Mouse (Mus musculus) cerebellum, postnatal 14 days (tissue): ENCODE measurements around the gene Enkd1.

Source experiments
- DNase-seq, 2 experiments: peaks; one replicate each; pipeline ENCODE4 v3.0.0; 2021; ENCODE audit warnings: mixed read lengths in 2 of 2

The Enkd1 gene

DNA sequence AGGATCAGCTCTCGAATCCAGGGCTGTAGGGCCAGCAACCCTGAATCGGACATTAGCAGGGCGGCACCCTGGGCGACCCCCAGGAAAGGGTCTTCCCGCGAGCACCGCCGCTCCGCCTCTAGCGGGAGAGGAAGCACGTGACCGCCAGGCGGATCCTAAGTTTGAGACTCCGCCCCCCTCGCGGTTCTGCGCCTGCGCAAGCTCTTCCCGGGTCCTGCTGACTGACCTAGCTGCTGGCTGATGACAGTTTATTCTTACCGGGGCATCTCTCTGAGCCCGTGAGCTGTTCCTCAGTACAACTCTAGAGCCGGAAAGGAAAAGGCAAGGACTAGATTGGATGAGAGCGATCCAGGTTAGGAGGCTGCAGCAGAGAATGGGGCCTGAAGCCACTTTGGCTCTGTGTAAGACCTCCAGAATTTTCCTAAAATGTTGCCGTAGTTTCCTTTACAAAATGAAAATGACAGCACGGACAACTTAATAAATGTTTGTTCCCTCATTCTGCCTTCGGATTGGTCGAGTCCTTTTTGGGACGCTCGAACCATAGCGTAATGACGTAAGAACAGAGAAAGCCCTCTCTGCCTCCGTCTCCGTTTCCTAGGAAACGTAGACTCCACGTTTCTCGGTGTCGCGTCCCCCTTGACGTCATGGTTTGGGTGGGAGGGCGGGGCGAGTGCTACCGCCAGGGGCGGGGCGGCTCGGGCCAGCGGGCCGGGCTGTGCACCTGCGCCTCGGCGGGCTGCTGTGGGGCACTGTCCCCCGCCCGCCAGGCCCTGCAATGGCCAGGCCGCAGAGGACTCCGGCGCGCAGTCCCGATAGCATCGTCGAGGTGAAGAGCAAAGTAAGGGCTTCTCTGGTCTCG is 6.8 kb downstream of the Enkd1 start, which contains the start of the genes Acd and Pard6a:
Acd (minus strand) TSS at position 137 of the 859 bp plus-strand sequence.
Pard6a (plus strand) TSS at position 183 of the 859 bp plus-strand sequence.
- peak; percentile 98 for DNase-seq

DNA sequence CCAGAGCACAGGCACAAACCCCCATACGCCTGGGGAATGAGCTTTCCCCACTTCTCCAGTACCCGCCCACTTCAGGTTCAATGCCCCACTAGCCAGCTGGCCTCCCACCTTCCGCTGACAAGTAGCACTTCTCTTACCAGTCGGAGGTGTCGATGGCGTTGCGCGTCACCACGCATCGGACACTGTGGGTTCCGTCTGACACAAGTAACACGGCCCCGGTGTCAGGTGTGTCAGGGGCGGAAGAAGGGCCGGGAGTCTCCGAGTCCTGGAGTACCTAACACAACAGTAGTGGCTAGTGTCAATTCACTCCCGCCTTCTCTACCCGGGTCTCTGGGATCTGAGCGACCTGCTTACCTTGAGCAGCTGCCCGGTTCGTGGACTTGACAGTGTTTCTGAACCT is 7.4 kb downstream of the Enkd1 start:
- peak in 1 of 2 experiments; percentile 77 for DNase-seq

DNA sequence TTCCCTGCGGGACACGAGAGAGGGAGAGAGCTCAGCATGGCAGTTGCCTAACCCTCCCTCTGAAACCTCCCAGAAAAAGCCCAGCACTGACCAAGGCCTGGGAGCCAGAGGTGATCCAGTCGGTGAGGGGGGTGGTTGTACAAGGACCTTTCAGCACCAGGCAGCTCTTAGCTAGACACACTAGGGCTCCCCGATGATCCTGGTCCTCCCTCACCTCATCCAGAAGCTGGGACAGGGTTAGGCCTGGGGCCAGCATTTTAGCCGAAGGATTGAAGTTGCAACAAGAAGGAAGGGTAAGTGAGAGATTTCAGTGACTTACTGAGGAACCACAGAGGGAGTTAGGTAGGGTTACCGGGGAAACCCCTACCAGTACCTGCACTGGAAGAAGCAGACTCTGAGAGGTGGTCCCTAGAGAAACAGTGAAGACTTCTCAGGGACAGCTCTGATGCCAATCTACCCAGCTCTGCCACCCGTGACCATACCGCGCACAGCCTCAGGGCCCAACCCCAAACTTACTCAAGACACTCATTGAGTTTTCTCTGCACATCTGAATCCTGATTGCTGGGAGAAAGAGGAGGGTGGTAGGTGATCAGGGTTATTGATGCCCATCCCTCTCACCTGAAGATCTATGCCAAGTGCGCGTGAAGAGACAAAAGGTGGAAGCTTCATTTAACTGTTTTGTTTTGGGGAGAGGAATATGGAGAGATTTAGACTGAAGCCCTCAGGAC is 8.4 kb downstream of the Enkd1 start:
- no peak for DNase-seq

DNA sequence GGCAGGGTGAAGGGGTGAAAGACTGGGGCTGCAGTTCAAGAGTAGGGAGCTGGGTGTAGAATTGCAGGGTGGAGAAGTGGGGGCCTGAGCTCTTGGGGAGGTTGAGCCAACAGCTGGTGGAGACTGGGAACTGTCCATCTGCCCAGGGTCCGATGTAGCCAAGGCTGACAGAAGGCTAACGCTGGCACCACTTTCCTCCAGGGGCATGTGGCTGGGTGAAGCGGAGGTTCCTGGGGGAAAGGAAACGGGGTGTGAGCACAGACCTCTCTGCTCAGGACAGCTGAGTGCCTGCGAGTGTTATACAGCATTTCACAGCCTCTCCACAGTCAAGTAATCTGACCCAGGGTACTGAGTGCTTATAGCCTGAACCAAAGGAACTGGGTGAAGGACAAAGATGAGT is 9.3 kb downstream of the Enkd1 start:
- DNase-seq, result peak in 1 of 2 experiments; percentile 55

DNA sequence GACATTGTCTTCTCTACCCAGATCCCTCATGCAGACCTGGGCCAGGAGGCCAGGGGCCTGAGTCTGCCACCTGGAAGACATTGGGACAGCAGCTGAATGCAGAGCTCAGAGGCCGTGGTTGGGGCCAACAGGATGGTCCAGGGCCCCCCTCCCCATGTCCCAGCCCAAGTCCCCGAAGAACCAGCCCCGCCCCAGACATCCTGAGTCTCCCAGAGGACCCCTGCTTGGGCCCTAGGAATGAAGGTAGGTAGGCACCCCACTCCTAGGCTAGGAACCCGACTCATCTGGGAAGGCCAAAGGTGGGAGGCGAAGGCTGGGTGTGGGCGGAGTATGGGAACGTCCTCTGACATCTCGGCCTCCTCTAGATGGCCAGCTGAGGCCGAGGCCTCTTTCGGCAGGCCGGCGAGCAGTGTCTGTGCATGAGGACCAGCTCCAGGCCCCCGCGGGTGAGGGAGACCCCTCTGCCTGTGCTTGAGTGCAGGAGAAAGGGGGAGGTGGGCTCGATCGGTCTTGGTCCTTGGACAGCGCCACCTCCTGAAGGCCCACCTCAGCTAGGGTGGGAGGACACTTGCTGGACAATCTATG is 10.7 kb downstream of the Enkd1 start:
- DNase-seq, result peak in 1 of 2 experiments; percentile 27

DNA sequence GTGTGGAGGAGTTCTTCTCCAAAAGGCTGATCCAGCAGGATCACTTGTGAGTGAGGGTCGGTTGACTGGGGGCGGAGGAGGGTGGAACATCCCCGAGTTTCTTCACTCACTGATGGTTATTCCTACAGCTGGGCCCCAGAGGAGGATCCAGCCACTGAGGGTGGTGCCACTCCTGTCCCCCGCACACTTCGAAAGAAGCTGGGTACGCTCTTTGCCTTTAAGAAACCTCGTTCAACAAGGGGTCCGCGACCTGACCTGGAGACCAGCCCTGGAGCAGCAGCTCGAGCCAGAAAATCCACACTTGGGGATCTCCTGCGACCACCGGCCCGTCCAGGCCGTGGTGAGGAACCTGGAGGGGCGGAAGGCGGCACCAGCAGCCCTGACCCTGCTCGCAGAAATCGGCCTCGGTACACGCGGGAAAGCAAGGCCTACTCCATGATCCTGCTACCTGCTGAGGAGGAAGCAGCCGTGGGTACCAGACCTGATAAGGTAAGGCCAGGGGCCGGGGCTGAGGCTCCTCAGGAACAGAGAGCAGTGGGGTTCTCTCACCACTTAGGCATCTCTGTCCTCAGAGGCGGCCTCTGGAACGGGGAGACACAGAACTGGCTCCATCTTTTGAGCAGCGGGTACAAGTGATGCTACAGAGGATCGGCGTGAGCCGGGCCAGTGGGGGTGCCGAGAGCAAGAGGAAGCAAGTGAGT is 12.8 kb downstream of the Enkd1 start:
- DNase-seq, result peak in 1 of 2 experiments; percentile 37

DNA sequence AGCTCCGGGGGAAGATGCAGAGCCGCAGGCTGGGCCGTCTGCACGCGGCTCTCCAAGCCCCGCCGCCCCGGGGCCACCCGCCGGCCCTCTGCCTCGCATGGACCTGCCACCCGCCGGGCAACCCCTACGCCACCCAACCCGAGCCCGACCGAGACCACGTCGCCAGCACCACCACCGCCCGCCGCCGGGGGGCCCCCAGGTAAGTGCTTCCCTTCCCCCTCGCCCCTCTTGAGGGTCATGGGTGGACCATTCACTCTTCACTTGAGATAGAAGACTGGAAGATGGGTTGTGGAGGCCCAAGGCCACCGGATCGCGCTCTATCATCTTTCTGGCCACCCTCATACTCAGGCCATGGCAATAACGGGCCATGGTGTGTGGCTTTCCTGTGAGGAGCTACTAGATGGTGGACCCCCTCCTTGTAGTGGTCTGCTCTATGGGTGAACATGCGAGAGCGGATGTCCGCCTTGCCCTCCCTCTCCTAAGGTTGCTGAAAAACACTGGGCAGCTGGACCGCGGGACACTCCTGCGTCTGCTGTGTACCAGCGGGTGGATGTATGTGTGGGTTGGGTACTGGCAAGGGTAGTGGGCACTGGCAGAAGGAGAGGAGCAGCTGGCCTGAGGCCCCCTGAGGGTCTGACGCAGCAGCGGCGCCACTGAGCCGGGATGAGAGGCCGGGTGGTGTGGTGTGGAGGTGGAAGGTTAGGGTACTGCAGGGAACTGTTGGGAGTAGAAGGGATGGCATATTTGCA is 13.8 kb downstream of the Enkd1 start:
- DNase-seq, result peak; percentile 83 to 88

DNA sequence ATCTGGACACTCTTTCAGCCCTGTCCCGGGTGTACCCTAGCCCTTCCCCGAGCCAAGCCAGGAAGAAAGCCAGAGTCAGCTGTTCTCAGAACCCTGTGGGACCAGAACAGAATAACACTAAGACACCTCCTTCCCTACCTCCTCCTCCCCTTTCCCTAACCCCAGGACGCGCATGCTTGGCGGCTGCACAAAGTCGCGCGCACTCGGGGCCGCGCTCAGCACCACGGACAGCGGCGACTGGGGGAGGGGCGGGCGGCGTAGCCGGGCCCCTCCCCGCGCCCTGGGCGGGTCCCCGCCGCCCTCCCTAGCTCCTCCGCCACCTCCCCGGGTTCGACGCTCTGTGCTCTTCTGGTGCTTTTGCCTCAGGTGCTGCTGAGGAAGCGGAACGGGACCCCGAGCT is 14.4 kb downstream of the Enkd1 start:
- DNase-seq, result peak; percentile 94

DNA sequence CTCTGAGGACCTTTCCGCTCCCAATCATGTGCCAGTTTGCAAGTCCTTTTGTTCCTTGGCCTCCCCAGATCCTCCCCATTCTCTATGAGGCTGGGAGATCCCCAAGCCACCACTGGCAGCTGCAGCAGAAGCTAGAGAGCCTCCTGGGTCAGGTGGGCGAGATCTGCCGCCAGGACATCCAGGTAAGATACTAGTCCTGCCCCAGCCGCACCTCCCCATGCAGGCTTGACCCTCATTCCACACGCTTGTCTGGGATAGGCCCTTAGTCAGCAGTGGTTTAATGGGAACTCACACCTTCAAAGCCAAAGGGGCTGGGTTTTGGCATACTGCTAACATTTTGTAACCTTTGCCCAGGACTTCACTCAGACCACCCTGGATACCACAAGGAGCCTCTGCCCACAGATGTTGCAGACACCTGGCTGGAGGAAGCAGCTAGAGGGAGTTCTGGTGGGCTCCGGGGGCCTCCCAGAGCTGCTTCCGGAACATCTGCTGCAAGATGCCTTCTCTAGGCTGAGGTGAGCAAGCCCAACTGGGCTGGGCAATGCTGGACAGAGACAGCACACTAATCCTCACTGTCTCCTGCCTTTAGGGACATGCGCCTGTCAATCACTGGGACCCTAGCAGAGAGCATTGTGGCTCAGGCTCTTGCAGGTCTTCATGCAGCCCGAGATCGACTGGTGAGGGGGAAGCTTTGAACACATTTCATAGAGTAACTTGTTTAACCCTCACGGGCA is 15.4 kb downstream of the Enkd1 start:
- DNase-seq, result no peak

DNA sequence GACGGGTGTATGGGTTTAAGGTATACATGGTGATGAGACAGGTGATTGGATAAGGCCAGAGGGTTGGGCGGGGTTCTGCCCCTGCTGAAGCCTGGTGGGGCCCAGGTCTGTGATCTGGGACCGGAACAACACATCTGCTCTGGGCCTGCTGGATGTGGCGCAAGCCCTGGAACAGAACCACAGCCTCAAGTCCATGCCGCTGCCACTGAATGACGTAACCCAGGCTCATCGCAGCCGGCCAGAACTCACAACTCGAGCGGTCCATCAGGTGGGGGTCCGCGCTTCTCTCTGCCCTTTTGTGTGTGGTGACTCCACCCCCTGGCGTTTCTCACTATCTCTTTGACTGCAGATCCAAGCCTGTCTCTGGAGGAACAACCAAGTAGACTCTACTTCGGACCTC is 17.0 kb downstream of the Enkd1 start:
- DNase-seq, result no peak

DNA sequence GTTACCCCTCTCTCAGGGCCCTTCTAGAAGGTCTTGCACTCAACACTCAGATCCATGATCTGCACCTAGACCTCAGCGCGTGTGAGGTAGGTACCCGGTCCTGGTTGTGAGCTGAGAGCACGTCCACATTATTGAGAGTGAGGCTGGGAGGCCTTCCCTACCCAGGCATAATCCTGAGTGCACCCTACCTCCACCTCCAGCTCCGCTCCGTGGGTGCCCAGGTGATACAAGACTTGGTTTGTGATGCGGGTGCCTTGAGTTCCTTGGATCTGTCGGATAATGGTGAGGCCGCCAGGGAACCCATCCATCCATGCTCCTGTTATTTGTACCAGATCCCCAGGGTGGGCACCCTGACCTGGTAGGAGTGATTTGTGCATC is 18.0 kb downstream of the Enkd1 start:
- DNase-seq, result no peak

DNA sequence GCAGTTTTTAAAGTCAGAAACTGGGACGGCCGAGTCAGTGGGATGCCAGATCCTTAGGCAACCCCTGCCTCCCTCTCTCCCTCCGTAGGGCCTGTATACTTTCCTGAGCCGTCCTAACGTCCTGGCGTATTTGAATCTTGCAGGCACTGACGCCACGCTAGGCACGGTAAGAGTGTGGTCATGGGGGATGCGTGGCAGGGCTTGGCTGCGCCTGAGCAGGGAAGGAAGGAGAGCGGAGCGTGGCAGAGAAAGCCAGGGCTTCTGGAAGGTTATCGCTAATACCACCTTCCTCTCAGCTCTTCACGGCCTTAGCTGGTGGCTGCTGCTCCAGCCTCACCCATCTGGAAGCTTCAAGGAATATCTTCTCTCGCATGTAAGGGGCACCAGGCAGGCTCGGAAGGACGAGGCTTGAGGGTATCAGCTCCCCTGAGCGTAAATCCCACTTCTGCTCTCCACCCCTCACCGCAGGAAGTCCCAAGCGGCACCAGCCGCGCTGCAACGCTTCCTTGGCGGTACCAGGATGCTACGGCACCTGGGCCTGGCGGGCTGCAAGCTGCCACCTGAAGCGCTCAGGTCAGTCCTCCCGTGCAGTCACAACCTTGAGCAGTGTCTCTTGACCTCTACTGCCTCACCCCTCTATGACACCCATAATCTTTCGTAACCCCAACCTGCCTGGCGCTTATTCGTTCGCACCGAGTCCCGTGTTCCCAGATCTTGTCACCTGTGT is 18.6 kb downstream of the Enkd1 start:
- DNase-seq, result no peak

DNA sequence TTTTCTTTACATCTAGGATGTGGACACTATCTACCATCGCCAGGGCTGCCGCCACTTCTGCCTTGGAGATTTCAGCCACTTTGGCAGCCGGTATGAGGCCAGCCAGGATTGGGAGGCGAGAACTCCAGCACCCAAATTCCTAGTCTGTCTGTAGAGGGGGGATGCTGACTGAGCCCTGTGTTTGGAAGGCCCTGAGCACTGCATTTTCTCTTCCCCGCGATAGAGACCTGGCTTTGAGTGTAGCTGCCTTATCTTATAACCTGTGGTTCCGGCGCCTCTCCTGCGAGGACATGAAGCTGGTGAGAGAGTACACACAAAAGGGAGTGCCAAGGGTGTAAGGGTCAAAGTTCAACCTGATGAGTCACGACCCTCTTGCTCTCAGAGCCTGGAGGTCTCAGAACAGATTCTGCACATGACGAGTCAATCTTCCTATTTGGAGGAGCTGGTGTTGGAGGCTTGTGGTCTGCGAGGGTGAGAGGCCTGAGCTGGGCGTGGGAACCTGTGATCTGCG is 19.7 kb downstream of the Enkd1 start:
- no peak for DNase-seq

DNA sequence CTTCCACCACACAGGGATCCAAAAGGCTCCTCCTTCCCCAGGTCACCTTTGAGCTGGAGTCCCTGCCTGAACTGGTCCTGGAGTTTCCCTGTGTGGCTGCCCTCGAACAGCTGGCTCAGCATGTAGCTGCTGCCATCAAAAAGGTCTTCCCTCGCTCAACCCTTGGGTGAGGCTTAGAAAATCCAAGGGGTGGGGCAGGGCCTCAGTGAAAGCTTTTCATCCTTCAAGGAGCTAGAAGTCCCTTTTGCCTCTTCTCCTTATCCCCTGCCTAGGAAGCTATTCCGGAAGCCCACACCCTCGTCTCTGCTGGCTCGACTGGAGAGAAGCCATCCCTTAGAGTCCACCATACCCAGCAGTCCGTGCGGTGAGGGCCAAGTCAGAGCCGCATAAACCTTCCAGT is 20.5 kb downstream of the Enkd1 start:
- DNase-seq, result no peak

DNA sequence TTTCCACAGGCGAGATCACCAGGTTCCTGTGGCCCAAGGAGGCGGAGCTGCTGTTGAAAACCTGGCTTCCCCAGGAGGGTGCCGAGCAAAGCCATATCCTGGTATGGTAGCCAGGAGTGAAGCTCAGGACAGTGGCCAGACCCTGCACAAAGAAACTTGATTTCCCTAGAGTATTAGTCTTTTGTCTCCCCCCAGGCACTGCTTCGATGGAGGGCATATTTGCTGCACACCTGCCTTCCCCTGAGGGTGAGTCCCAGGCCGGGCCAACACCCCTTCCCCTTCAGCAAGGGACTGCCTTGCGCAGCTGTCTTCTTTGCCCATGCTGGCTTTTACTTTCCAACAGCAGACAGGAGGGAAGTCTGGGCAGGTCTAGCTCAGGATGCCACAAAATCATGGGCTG is 21.5 kb downstream of the Enkd1 start:
- DNase-seq, result no peak

DNA sequence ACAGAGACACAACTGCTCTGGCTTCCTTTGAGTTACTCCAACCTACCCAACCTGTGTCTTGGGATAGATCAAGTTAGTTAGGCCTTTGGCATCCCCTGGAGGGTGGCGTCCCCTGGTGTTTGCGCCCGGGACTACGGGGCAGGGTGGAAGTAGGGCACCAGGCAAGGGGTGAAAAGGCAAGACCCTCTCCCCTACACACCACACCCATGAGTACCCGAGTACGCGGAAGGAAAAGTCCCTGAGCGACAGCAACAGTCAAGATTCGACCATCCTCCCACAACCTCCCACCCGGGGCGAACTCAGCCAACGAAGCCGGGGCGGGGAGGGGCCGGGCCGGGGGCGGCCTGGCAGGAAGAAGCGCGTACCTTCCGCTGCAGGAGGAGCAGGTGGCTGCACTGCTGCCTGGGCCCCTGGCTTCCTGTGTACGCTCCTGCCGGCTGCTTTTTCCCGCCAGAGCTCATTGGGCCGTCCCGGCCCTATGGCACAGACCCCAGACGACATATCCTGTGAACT is 22.2 kb downstream of the Enkd1 start, which contains the start of gene Carmil2:
Carmil2 (plus strand) TSS at position 479 of the 513 bp plus-strand sequence.
- peak in 1 of 2 experiments; percentile 79 for DNase-seq

DNA sequence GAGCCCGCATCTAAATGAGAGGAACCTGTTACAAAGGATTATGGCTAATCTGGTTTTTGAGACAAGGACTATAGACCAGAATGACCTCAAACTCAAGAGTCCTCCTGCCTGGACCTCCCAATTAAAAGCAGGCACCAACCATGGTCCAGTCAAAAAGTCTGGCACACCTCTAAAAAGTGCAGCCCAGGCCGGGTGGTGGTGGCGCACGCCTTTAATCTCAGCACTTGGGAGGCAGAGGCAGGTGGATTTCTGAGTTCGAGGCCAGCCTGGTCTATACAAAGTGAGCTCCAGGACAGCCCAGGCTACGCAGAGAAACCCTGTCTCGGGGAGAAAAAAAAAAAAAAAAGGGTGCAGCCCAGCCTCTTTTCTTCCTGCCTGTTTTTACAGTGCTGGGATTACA is 22.7 kb downstream of the Enkd1 start:
- no peak for DNase-seq

DNA sequence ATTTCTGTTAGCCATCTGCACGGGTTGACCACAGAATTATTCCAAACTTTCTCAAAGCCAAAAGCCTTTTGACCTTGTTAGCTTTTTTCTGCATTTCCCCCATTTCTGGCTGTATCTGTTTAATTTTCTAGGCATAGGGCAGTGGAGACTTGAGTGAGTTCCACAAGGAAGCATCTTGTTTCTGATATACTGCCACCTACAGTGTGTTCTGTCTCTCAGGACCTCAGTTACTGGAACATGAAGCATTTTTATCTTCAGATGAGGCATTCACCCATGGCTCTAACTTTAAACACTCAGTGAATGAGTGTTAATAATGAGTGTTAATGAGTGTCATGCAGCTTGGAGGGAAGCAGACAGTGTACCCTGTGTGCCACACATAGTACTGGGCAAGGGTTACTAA is 30.1 kb downstream of the Enkd1 start:
- DNase-seq, result no peak

DNA sequence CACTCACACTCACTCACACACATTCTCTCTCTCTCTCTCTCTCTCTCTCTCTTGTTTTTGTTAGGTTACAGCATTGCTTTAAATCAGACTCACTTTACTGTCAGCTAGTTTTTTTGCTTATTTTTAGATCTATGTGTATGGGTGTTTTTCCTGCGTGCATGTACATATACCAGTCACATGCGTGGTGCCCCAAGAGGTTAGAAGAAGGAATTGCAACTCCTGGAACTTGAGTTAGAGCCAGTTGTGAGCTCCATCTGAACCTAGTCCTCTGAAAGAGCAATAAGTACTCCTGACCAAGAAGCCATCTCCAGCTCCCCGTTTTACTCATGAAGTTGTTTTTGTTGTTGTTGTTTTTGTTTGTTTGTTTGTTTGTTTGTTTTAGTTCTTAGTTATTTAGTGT is 46.8 kb downstream of the Enkd1 start:
- peak; percentile 34 to 44 for DNase-seq

DNA sequence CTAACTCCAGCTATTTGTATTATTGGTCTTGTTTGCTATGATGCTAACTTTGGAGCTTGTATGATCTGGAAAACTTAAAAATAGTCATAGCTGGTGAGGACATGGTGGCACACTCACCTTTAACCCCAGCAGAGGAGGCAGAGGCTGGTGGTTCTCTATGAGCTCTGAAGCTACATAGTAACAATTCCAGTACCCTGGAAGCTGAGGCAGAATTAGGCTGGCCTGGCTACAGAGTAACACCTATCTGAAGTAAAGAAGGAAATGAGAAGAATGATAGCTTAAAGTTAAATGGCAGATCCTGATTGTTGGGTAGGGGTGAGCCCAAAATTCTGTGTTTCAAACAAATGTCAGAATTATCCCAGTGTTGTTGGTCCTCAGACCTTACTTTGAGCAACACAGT is 50.4 kb downstream of the Enkd1 start:
- DNase-seq, result no peak
